Mouse (Mus musculus): ENCODE measurements around the gene Arid1b. TPM values are rescaled to one million over a fixed set of nuclear protein-coding genes. Genes with fewer than 3 reads are reported as not detected.

Gene Arid1b
- total and polyA plus RNA-seq, 3 experiments, result 6.1 to 12.4 (median 9.7) TPM

DNA sequence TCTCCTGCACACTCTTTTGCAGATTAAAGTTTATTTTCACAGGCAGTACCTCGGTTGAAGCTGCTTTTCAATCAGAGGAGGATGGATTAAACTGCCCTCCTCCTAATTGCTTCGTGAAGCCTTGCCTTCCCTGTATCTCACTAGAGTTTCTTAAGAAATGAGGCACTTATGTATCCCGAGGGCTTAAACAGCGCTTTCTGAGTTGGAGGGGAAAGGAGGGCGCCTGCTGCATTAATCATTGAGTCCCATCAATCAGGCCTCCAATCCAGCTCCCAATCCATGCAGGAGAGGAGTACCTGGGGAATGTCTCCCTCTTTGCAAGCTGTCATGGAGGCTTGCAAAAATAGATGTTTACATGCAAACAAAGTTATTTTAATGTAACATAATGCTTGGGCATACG, 21.9 kb upstream of the Arid1b start:
- no peak for DNase-seq (ENCODE audit: extremely low read depth)
- Histone ChIP-seq H3K9ac (ENCODE audit: insufficient read depth, low read depth) (no peak overlapping the region), H3K4me1 (ENCODE audit: control insufficient read depth in 1 of 2, insufficient read depth in 2 of 2) (no peaks in the 10 kb centered on the region), H3K27ac (ENCODE audit: insufficient read depth, low read depth) (no peak overlapping the region), H3K4me3 (replicated peaks in 1 of 3; ENCODE audit: low read depth in 2 of 3, low read length in 2 of 3, poor library complexity in 1 of 3) (no peak overlapping the region), H3K36me3 (replicated peaks in 1 of 2; ENCODE audit: control insufficient read depth in 1 of 2, insufficient read depth in 1 of 2, low read length in 1 of 2) (no peaks in the 10 kb centered on the region), H3K9me3 (replicated peaks; ENCODE audit: low read length) (no peaks in the 10 kb centered on the region), H3K27me3 (replicated peaks) (no peaks in the 10 kb centered on the region), H3K4me2 (ENCODE audit: insufficient read depth, low read depth, poor library complexity, severe bottlenecking) (no peak overlapping the region), H3K79me2 (replicated peaks; ENCODE audit: control insufficient read depth, extremely low read depth, insufficient read depth, poor library complexity, severe bottlenecking) (no peaks in the 10 kb centered on the region)
- dilution Hi-C loops (cut with MboI; ENCODE audit: extremely low pct_ligation_motif_present, extremely low pct_unique_long_range_greater_than_20kb, low sequenced_read_pairs) (no loop called here), in situ Hi-C loops (cut with MboI; ENCODE audit: low pct_ligation_motif_present, low pct_unique_long_range_greater_than_20kb, low sequenced_read_pairs) (no loop called here)
- no peak for TF ChIP-seq MXI1 (IDR thresholded peaks at IDR 0.05; ENCODE audit: low read depth, low read length)
- no peak for TF ChIP-seq GABPA (IDR thresholded peaks at IDR 0.05; ENCODE audit: insufficient replicate concordance, low read depth, low read length)
- no peak for TF ChIP-seq KAT2A (IDR thresholded peaks at IDR 0.05; ENCODE audit: insufficient replicate concordance, low read length)
- TF ChIP-seq ZC3H11A (IDR thresholded peaks at IDR 0.05; ENCODE audit: low read depth, low read length), result no peak
- TF ChIP-seq POLR2A (IDR thresholded peaks at IDR 0.05; ENCODE audit: low read depth, low read length), result no peak
- TF ChIP-seq USF2 (conservative IDR thresholded peaks at IDR 0.05; ENCODE audit: low read depth, low read length), result no peak
- TF ChIP-seq POLR2AphosphoS2 (IDR thresholded peaks at IDR 0.05; ENCODE audit: low read depth, low read length), result no peak
- TF ChIP-seq JUN (IDR thresholded peaks at IDR 0.05; ENCODE audit: insufficient read depth, low read depth, low read length), result no peak
- no peak for TF ChIP-seq MEF2A (IDR thresholded peaks at IDR 0.05; ENCODE audit: borderline replicate concordance, low read depth, low read length)
- no peak for TF ChIP-seq EP300 (IDR thresholded peaks at IDR 0.05; ENCODE audit: low read length)
- TF ChIP-seq ZMIZ1 (IDR thresholded peaks at IDR 0.05; ENCODE audit: low read depth, low read length), result no peak

DNA sequence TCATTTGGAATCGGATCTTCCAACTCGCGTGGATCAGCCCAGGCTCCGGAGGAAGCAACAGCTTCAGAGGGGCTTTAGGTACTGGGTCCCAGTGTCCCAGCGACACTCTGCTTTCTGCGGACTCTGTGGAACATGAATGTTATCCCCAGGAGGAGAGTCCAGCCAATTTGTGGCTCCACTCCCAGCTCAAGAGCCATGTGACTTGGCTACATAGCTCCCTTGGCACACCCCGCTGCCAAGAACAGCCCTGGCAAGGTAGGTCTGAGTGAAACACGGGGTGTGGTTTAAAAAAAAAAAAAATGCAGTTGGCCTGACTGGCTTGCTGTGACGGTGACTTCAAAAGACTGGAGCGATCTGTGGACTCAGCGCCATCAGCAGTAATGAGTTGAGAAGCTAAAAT, 19.4 kb upstream of the Arid1b start:
- Histone ChIP-seq H3K27ac (ENCODE audit: insufficient read depth, low read depth) (no peak overlapping the region), H3K4me2 (ENCODE audit: insufficient read depth, low read depth, poor library complexity, severe bottlenecking) (no peak overlapping the region), H3K27me3 (replicated peaks) (peaks cover 2% of the 10 kb centered on the region), H3K9me3 (replicated peaks; ENCODE audit: low read length) (no peaks in the 10 kb centered on the region), H3K36me3 (replicated peaks in 1 of 2; ENCODE audit: control insufficient read depth in 1 of 2, insufficient read depth in 1 of 2, low read length in 1 of 2) (no peaks in the 10 kb centered on the region), H3K79me2 (replicated peaks; ENCODE audit: control insufficient read depth, extremely low read depth, insufficient read depth, poor library complexity, severe bottlenecking) (no peaks in the 10 kb centered on the region), H3K4me1 (ENCODE audit: control insufficient read depth in 1 of 2, insufficient read depth in 2 of 2) (no peaks in the 10 kb centered on the region), H3K4me3 (replicated peaks in 1 of 3; ENCODE audit: low read depth in 2 of 3, low read length in 2 of 3, poor library complexity in 1 of 3) (no peak overlapping the region), H3K9ac (ENCODE audit: insufficient read depth, low read depth) (no peak overlapping the region)
- dilution Hi-C loops (cut with MboI; ENCODE audit: extremely low pct_ligation_motif_present, extremely low pct_unique_long_range_greater_than_20kb, low sequenced_read_pairs) (no loop called here), in situ Hi-C loops (cut with MboI; ENCODE audit: low pct_ligation_motif_present, low pct_unique_long_range_greater_than_20kb, low sequenced_read_pairs) (no loop called here)
- no peak for DNase-seq (ENCODE audit: extremely low read depth)
- TF ChIP-seq CHD2 (IDR thresholded peaks at IDR 0.05; ENCODE audit: low read length) (no peak), ETS1 (conservative IDR thresholded peaks at IDR 0.05; ENCODE audit: low read depth, low read length) (no peak), USF2 (conservative IDR thresholded peaks at IDR 0.05; ENCODE audit: low read depth, low read length) (no peak), ZMIZ1 (IDR thresholded peaks at IDR 0.05; ENCODE audit: low read depth, low read length) (no peak), TCF12 (IDR thresholded peaks at IDR 0.05; ENCODE audit: low read depth, low read length) (no peak), MYC (IDR thresholded peaks at IDR 0.05; ENCODE audit: low read depth, low read length) (no peak), POLR2AphosphoS2 (IDR thresholded peaks at IDR 0.05; ENCODE audit: low read depth, low read length) (no peak), SIN3A (IDR thresholded peaks at IDR 0.05; ENCODE audit: low read length) (no peak), RCOR1 (conservative IDR thresholded peaks at IDR 0.05; ENCODE audit: low read depth, low read length) (no peak), KAT2A (IDR thresholded peaks at IDR 0.05; ENCODE audit: insufficient replicate concordance, low read length) (no peak), MAFK (IDR thresholded peaks at IDR 0.05; ENCODE audit: insufficient replicate concordance, low read length) (no peak), MAZ (IDR thresholded peaks at IDR 0.05; ENCODE audit: low read depth, low read length) (no peak), MEF2A (IDR thresholded peaks at IDR 0.05; ENCODE audit: borderline replicate concordance, low read depth, low read length) (no peak), MAX (IDR thresholded peaks at IDR 0.05; ENCODE audit: low read length) (no peak), SMC3 (IDR thresholded peaks at IDR 0.05; ENCODE audit: low read depth, low read length) (no peak), JUND (conservative IDR thresholded peaks at IDR 0.05; ENCODE audit: low read depth, low read length) (no peak), CTCF (conservative IDR thresholded peaks at IDR 0.05 in 1 of 2, IDR thresholded peaks at IDR 0.05 in 1 of 2; ENCODE audit: low read depth in 2 of 2, low read length in 2 of 2) (no peak), ZNF384 (IDR thresholded peaks at IDR 0.05; ENCODE audit: low read depth, low read length) (no peak), ZC3H11A (IDR thresholded peaks at IDR 0.05; ENCODE audit: low read depth, low read length) (no peak)

Measured in CH12.LX (cell line).